In genomic region chr3:22121741-22122140, GRCm38 (mm10) we compare ENCODE assay signal across 12 mouse cellular contexts. TPM values are rescaled to one million over a fixed set of nuclear protein-coding genes. Genes with fewer than 3 reads are reported as not detected.
DNase-seq lines count a peak whose midpoint lies in the region; ATAC-seq and TF ChIP-seq lines count a peak whose summit lies in the region.
"Had no signal": no experiment of that assay in that cellular context is flagged by ENCODE, and none has a peak within 500 bp of the region (broad histone marks: within the 10 kb centered on the region; RNA-seq: fewer than 3 reads in every experiment).

No protein-coding gene starts in this region.

- no peak for TF ChIP-seq POLR2A in CH12.LX (IDR thresholded peaks at IDR 0.05; ENCODE audit: low read depth, low read length)

- no peak overlapping the region for H3K4me2 ChIP-seq in heart, embryonic 11.5 days
- no peak overlapping the region for H3K4me2 ChIP-seq in CH12.LX (ENCODE audit: insufficient read depth, low read depth, poor library complexity, severe bottlenecking)
- H3K4me2 ChIP-seq: lung, embryonic 15.5 days had no signal

- no peak for TF ChIP-seq RAD21 in CH12.LX (IDR thresholded peaks at IDR 0.05; ENCODE audit: low read depth, low read length)

- no peaks in the 10 kb centered on the region for H3K9me3 ChIP-seq in heart, embryonic 11.5 days (replicated peaks; ENCODE audit: control insufficient read depth, low read length)
- H3K9me3 ChIP-seq in CH12.LX (replicated peaks; ENCODE audit: low read length), result peaks cover 2% of the 10 kb centered on the region
- H3K9me3 ChIP-seq: lung, embryonic 15.5 days had no signal

- H3K79me2 ChIP-seq in CH12.LX (replicated peaks; ENCODE audit: control insufficient read depth, extremely low read depth, insufficient read depth, poor library complexity, severe bottlenecking), result peaks cover 61% of the 10 kb centered on the region

- H3K4me3 ChIP-seq in heart, embryonic 11.5 days (ENCODE audit: low read depth, low read length), result no peak overlapping the region
- H3K4me3 ChIP-seq in CH12.LX (replicated peaks in 1 of 3; ENCODE audit: low read depth in 2 of 3, low read length in 2 of 3, poor library complexity in 1 of 3), result no peak overlapping the region
- H3K4me3 ChIP-seq: lung, embryonic 15.5 days had no signal

- intact Hi-C loops in heart, postnatal 25 days (cut with DNase I), result no loop called here

- dilution Hi-C loops in CH12.LX (cut with MboI; ENCODE audit: extremely low pct_ligation_motif_present, extremely low pct_unique_long_range_greater_than_20kb, low sequenced_read_pairs), result no loop called here

- H3K27ac ChIP-seq in heart, embryonic 11.5 days (ENCODE audit: low read depth, low read length), result 0 out of 2 replicates have a peak overlapping the region, but pooled peaks have one; percentile 29
- no peak overlapping the region for H3K27ac ChIP-seq in CH12.LX (ENCODE audit: insufficient read depth, low read depth)
- H3K27ac ChIP-seq: lung, embryonic 15.5 days had no signal

- in situ Hi-C loops in CH12.LX (cut with MboI; ENCODE audit: low pct_ligation_motif_present, low pct_unique_long_range_greater_than_20kb, low sequenced_read_pairs), result no loop called here

- no peak overlapping the region for H3K9ac ChIP-seq in heart, embryonic 11.5 days (ENCODE audit: low read depth, low read length)
- H3K9ac ChIP-seq in CH12.LX (ENCODE audit: insufficient read depth, low read depth), result no peak overlapping the region
- H3K9ac ChIP-seq: lung, embryonic 15.5 days had no signal

- 43% methylated on average over 3 of the region's 3 CpGs for WGBS in heart, embryonic 11.5 days (ENCODE audit: insufficient replicate concordance)

- ATAC-seq in heart, embryonic 11.5 days (replicated peaks; ENCODE audit: insufficient number of reproducible peaks, low FRiP score, low TSS enrichment), result no peak
- ATAC-seq: forebrain, embryonic 14.5 days; midbrain, embryonic 16.5 days had no signal

- H3K4me1 ChIP-seq in heart, embryonic 11.5 days (ENCODE audit: control insufficient read depth, insufficient read depth, low read length), result peaks cover 31% of the 10 kb centered on the region
- peaks cover 20 to 85% of the 10 kb centered on the region in 2 experiments for H3K4me1 ChIP-seq in CH12.LX (ENCODE audit: control insufficient read depth in 1 of 2, insufficient read depth in 2 of 2)

- TF ChIP-seq EP300 in CH12.LX (IDR thresholded peaks at IDR 0.05; ENCODE audit: low read length), result no peak

- TF ChIP-seq CTCF in CH12.LX (conservative IDR thresholded peaks at IDR 0.05 in 1 of 2, IDR thresholded peaks at IDR 0.05 in 1 of 2; ENCODE audit: low read depth in 2 of 2, low read length in 2 of 2), result no peak

- no peaks in the 10 kb centered on the region for H3K27me3 ChIP-seq in heart, embryonic 11.5 days (ENCODE audit: control insufficient read depth, insufficient read depth, low read length)
- no peaks in the 10 kb centered on the region for H3K27me3 ChIP-seq in CH12.LX (replicated peaks)
- H3K27me3 ChIP-seq: lung, embryonic 15.5 days had no signal

- DNase-seq in heart, postnatal 25 days (ENCODE audit: low spot score), result no peak
- DNase-seq in CH12.LX (ENCODE audit: extremely low read depth), result peak; percentile 55
- DNase-seq in adrenal gland, postnatal 36 days, result peak; percentile 14 to 35
- peak; percentile 32 to 41 for DNase-seq in kidney, postnatal 4 days
- no peak for DNase-seq in left cerebral cortex, adult 18-20 months (ENCODE audit: low spot score in 2 of 2)
- DNase-seq in left cerebral cortex, adult 9 months (ENCODE audit: low spot score in 2 of 2), result no peak
- DNase-seq in layer of hippocampus, adult 11-12 months (ENCODE audit: low spot score), result no peak
- DNase-seq: embryo, embryonic 11 days had no signal

- 0 out of 2 replicates have a peak, but pooled peaks cover 2% of the 10 kb centered on the region for H3K36me3 ChIP-seq in heart, embryonic 11.5 days (ENCODE audit: control insufficient read depth, insufficient read depth, low read length)
- peaks cover 0 to 33% of the 10 kb centered on the region in 2 experiments for H3K36me3 ChIP-seq in CH12.LX (replicated peaks in 1 of 2; ENCODE audit: control insufficient read depth in 1 of 2, insufficient read depth in 1 of 2, low read length in 1 of 2)
- H3K36me3 ChIP-seq: lung, embryonic 15.5 days had no signal

TF ChIP-seq in CH12.LX, 34 proteins besides CTCF, POLR2A, EP300 and RAD21:
- no peak for TF ChIP-seq TBP (conservative IDR thresholded peaks at IDR 0.05; ENCODE audit: low read depth, low read length)
- TF ChIP-seq ZKSCAN1 (IDR thresholded peaks at IDR 0.05; ENCODE audit: borderline replicate concordance, low read depth, low read length), result no peak
- TF ChIP-seq ZC3H11A (IDR thresholded peaks at IDR 0.05; ENCODE audit: low read depth, low read length), result no peak
- no peak for TF ChIP-seq MYC (IDR thresholded peaks at IDR 0.05; ENCODE audit: low read depth, low read length)
- TF ChIP-seq SMC3 (IDR thresholded peaks at IDR 0.05; ENCODE audit: low read depth, low read length), result no peak
- TF ChIP-seq UBTF (IDR thresholded peaks at IDR 0.05; ENCODE audit: low read depth, low read length), result no peak
- no peak for TF ChIP-seq USF2 (conservative IDR thresholded peaks at IDR 0.05; ENCODE audit: low read depth, low read length)
- no peak for TF ChIP-seq KAT2A (IDR thresholded peaks at IDR 0.05; ENCODE audit: insufficient replicate concordance, low read length)
- TF ChIP-seq ETS1 (conservative IDR thresholded peaks at IDR 0.05; ENCODE audit: low read depth, low read length), result no peak
- TF ChIP-seq CHD2 (IDR thresholded peaks at IDR 0.05; ENCODE audit: low read length), result no peak
- no peak for TF ChIP-seq ZNF384 (IDR thresholded peaks at IDR 0.05; ENCODE audit: low read depth, low read length)
- TF ChIP-seq MXI1 (IDR thresholded peaks at IDR 0.05; ENCODE audit: low read depth, low read length), result no peak
- TF ChIP-seq HCFC1 (IDR thresholded peaks at IDR 0.05; ENCODE audit: low read depth, low read length), result no peak
- TF ChIP-seq TCF12 (IDR thresholded peaks at IDR 0.05; ENCODE audit: low read depth, low read length), result no peak
- no peak for TF ChIP-seq BHLHE40 (IDR thresholded peaks at IDR 0.05; ENCODE audit: low read depth, low read length)
- TF ChIP-seq CHD1 (IDR thresholded peaks at IDR 0.05; ENCODE audit: low read depth, low read length), result no peak

RNA-seq across cellular contexts. Expression of gene Tbl1xr1, which starts 45.3 kb away (rescaled TPM):
- 16.9 and 21.4 TPM in 2 replicates for polyA plus RNA-seq in heart, embryonic 11.5 days (2014; fragmentation: Nextera tagmentation; extraction: Ambion mirVana)
- 10 to 100 TPM; 69.1 to 81.3 TPM for total RNA-seq in heart, postnatal 25 days (2021)
- total RNA-seq in CH12.LX (2012; rRNA removed) (37.9 and 39.9 TPM in 2 replicates), CH12.LX (2014; rRNA removed) (30.0 and 33.7 TPM in 2 replicates)
- 31.1 and 38.3 TPM in 2 replicates for polyA plus RNA-seq in CH12.LX (2012; ENCODE audit: insufficient read length, low read depth)
- total RNA-seq in adrenal gland, postnatal 36 days (2021), result 100 to 1,000 TPM in 1 of 2 experiments, 10 to 100 TPM in 1; 70.1 to 109 TPM
- total RNA-seq in left cerebral cortex, adult 18-20 months (2021), result 100 to 1,000 TPM; 132 to 133 TPM

Comparison
In these comparisons a context has a peak if more than half of its experiments do, and no peak if none do; other contexts are left out.
1. DNase-seq: peak in CH12.LX (single experiment), adrenal gland, postnatal 36 days (2 of 2) and kidney, postnatal 4 days (2 of 2); none in heart, postnatal 25 days (single experiment), left cerebral cortex, adult 18-20 months (0 of 2), left cerebral cortex, adult 9 months (0 of 2) and layer of hippocampus, adult 11-12 months (single experiment).